Mouse (Mus musculus) thymus, postnatal 10 days (tissue): ENCODE measurements around the gene Tbc1d8b.
A peak's percentile ranks its signal among the peaks of the same experiment; 100 is the strongest.
"Not testable (repeated sequence)": the region's sequence is repeated elsewhere in the genome, so short reads cannot be mapped to it uniquely, and the experiment has no call there.

Source experiments
- DNase-seq, 2 experiments: peaks; one replicate each; pipeline ENCODE4 v3.0.0; 2021; ENCODE audit warnings: low spot score in 2 of 2

The Tbc1d8b gene

GRCm38 (mm10) chrX:139684775-139685695, at the start of gene Tbc1d8b:
Gene Tbc1d8b, plus strand, starts transcription at chrX:139684996.
- peak; percentile 43 to 66 for DNase-seq

- no peak for DNase-seq
Observed at GRCm38 (mm10) chrX:139639744-139640143, 45.1 kb upstream of the Tbc1d8b start.

GRCm38 (mm10) chrX:139640418-139640817, 44.4 kb upstream of the Tbc1d8b start:
- DNase-seq: no peak

- no peak for DNase-seq
Observed at GRCm38 (mm10) chrX:139652226-139652625, 32.6 kb upstream of the Tbc1d8b start.

DNA sequence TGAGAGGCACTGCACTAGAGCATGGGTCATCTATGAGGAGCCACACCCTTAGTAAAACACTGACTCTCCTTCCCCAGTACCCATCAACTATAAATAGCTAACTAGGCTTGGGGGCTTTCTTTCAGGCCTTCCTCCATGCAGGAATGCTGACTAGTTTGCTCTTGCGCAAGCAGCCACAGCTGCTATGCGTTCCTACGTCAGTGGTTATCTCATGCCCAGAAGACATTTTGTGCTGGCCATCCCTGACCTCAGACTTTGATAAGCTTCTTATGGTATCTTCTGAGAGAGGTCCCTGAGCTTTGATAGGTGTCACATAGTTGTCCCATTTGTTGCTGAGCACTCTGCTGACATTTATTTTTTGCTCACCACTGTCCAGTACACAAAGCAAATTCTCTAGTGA, 31.5 kb upstream of the Tbc1d8b start:
- DNase-seq: no peak

GRCm38 (mm10) chrX:139654350-139655063, 30.3 kb upstream of the Tbc1d8b start:
- no peak for DNase-seq

DNA sequence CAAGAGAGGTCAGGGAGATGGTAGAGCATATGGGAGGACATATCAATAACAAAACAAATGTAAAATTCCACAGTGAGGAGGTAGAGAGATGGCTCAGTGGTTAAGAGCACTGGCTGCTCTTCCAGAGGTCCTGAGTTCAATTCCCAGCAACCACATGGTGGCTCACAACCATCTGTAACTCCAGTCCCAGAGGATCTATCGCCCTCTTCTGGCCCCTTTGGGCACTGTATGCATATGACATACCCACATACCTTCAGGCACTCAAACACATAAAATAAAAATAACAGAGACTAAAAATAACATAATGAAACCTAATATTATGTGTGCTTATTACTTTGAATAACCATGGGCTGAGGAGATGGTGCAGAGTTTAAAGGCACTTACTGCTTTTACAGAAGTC, 22.7 kb upstream of the Tbc1d8b start:
- no peak for DNase-seq

- DNase-seq: no peak
Observed at GRCm38 (mm10) chrX:139665829-139666228, 19.0 kb upstream of the Tbc1d8b start.

DNA sequence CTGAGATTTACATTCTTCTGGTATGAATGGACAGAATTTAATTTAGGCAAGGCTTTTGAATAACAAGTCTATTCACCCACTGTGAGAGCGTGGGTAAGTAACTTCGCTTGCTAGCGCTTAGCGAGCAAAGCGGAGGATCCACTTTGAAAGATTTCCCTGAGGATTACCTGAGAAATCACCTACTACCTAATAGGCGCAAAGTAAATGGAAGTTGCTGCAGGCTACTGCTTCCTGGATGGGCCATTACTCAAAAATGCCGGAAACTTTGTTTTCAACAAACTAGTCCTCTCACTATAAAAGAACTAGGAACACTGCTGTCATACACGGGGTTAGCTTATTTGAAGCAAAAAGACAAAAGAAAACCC, 404 bp upstream of the Tbc1d8b start:
- no peak for DNase-seq

GRCm38 (mm10) chrX:139714381-139714780, 29.6 kb downstream of the Tbc1d8b start, which contains the start of gene Gm15013:
Gene Gm15013, minus strand, starts transcription at chrX:139714481.
- no peak for DNase-seq

DNA sequence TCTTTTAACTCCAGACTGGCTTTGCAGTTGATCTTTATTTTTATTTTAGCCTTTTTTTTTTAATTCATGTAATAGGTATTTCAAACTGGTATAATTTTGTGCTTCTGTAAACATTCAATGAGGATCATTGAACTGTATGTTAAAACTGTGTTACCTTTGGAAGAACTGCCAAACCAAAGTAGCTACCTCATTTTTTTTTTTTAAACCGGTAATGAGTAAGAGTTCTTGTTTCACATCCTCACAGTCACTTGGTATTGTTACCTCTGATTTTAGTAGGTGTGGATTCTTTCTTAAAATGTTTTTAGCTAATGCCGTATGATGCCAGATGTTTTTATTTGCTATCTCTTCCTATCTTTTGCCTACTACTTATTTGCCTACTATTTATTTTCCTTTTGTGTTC, 37.6 kb downstream of the Tbc1d8b start:
- no peak for DNase-seq

GRCm38 (mm10) chrX:139730541-139730940, 45.7 kb downstream of the Tbc1d8b start:
- no peak for DNase-seq

DNA sequence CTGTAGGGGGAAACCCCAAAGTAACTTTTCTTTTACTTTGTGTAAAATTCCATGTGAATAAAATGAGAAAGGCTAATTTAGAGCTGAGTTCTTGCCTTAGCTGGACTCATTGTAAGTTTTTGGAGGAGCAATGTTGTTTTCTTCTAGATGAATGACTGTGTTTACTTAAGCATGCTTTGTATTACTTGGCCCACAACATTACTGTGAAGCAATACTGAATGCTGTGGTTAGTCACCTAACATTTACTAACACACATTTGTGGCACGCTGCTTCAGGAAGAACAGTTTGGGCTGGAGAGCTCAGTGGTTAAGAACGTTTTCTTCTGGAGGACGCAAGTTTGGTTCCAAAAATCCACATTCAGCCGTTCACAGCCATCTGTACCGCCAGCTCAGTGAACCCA, 52.3 kb downstream of the Tbc1d8b start:
- no peak for DNase-seq

DNA sequence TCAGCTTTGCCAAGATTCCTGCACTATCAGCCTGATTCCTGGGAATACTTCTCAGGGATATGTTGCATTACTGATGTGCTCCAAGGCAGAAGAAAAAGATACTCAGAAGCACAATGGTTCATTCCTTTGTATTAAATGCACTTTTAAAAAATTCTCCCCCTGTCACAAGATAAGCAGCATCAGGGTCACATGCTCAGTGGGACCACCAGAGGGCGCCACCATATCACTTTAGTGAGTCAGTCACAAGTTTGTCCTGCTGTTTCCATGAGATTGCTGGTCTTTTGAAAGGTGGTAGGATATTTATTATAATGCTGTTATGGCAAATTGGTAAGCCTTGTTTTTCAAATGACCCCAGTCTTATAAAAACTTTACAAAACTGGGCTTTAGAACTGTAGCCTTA, 67.1 kb downstream of the Tbc1d8b start:
- peak in 1 of 2 experiments; percentile 51 for DNase-seq

GRCm38 (mm10) chrX:139758634-139759033, 73.8 kb downstream of the Tbc1d8b start:
- not testable (repeated sequence) for DNase-seq

DNA sequence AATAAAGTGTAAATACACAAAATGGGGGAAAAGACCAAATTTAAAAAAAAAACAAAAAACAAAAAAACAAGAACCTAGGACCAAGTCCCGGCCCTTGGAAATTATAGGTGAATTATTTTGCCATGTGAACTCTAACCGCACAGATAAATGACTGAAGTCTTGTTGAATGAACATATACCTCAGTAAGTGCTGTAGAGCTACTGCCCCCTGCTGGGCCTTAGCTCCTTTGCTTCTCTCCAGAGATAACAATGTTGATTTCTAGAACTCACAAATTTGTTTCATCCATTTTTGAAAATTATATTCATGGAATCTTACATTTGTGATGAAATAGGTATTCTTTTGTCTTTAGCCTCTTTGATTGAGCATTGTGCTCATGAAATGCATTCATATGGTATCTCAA, 77.8 kb downstream of the Tbc1d8b start:
- DNase-seq: peak in 1 of 2 experiments; percentile 6

DNA sequence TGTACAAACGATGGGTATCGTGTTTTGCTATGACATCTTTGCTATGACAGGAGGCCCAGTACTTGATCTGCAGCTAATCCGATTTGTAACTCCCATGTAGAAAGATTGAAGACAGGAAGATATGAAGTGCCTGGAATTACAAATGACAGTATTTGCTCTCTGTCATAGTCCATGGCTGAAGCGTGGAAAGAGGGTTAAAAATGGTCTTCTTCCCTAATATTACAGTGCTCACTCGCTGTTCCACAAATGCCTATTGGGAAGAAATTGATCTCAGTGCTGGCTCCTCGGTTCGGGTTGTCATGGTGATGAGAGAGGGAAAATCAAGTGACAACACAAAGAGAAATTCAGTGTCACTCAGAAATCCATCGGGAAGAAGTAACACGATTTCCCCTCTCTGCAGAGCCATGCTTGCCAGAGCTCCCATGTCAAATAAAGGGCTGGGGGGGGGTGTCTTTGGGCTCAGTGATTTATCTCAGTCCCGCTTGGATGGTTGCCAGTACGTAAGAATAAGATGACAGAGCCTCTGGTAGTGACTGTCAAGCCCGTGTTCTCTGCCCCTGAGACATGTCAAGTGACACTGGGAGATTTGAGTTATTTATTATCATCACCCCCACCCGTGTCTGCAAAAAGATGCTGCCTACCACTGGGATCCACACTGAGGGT, 85.3 kb downstream of the Tbc1d8b start:
- no peak for DNase-seq

- peak in 1 of 2 experiments; percentile 41 for DNase-seq
Observed at GRCm38 (mm10) chrX:139774309-139775083, 89.7 kb downstream of the Tbc1d8b start.

GRCm38 (mm10) chrX:139775084-139775612, 90.4 kb downstream of the Tbc1d8b start:
- no peak for DNase-seq

DNA sequence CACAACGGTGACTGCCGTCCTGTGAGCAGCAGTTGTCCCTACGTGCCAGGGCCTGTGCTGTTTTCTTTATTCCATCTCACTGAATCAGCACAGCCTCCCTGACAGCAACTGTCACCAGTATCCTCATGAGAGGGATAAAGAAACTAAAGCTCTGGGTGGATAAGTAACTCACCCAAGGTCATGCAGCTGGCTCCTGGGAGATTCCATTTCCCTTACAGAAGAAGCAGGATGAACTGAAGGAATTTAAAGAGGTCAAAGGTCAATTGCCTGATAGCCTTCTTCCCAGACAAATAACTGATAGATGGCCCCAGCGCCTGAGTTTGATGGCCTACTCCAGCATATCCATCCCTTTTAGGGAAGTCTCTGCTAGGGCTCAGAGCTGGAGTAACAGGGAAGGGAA, 92.6 kb downstream of the Tbc1d8b start:
- DNase-seq: no peak

- no peak for DNase-seq
Observed at GRCm38 (mm10) chrX:139778886-139779285, 94.1 kb downstream of the Tbc1d8b start.
